ENCODE assay signal across 11 mouse cellular contexts in the genomic region with DNA sequence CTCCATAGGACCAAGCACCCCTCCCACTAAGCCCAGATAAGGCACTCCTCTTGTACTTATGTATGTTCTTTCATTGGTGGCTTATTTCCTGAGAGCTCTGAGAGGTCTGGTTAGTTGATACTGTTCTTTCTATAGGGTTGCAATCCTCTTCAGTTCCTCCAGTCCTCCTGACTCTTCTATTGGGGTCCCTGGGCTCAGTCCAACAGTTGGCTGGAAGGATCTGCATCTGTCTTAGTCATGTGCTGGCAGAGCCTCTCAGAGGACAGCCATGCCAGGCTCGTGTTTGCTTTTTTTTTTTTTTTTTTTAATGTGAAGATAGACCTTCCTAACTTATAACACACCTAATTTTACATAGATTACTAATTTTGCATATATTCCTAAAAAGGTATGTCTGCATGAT.
"Had no signal": no experiment of that assay in that cellular context is flagged by ENCODE, and none has a peak within 500 bp of the region (broad histone marks: within the 10 kb centered on the region; RNA-seq: fewer than 3 reads in every experiment).

No protein-coding gene starts in this region.

- DNase-seq: liver; liver, embryonic 13.5 days; liver, postnatal 0 days; lung, adult 18-20 months; lung, adult 2 months; lung, embryonic 14.5 days; lung, postnatal 10 days; lung, postnatal 14 days; lung, postnatal 36 days; lung, postnatal 4 days; midbrain, embryonic 14.5 days had no signal
